Mouse (Mus musculus) embryo, embryonic 10 days (tissue): ENCODE measurements around the gene Foxj3.

Experiments
- DNase-seq: peaks from one replicate; pipeline ENCODE4 v3.0.0-alpha.2; 2015; ENCODE audit warnings: low spot score

Foxj3 gene

GRCm38 (mm10) chr4:119637176-119637845 is 100.5 kb downstream of the Foxj3 start, which contains the start of gene Guca2a:
TSS of gene Guca2a (plus strand) at chr4:119637704.
- no peak for DNase-seq

GRCm38 (mm10) chr4:119637946-119638345 is 101.1 kb downstream of the Foxj3 start:
- no peak for DNase-seq

- no peak for DNase-seq
Measured at GRCm38 (mm10) chr4:119638656-119639055, 101.9 kb downstream of the Foxj3 start.

- no peak for DNase-seq
Measured at GRCm38 (mm10) chr4:119642666-119643065, 105.9 kb downstream of the Foxj3 start.

GRCm38 (mm10) chr4:119657011-119657410 is 120.2 kb downstream of the Foxj3 start:
- DNase-seq: no peak

- DNase-seq: no peak
Measured at GRCm38 (mm10) chr4:119658246-119658645, 121.4 kb downstream of the Foxj3 start.

- DNase-seq: no peak
Measured at GRCm38 (mm10) chr4:119658731-119659130, 121.9 kb downstream of the Foxj3 start, which contains the start of gene Guca2b. TSS of gene Guca2b (minus strand) at chr4:119658954.

GRCm38 (mm10) chr4:119660007-119660406 is 123.2 kb downstream of the Foxj3 start:
- DNase-seq: no peak

GRCm38 (mm10) chr4:119662151-119662550 is 125.3 kb downstream of the Foxj3 start:
- DNase-seq: no peak

- no peak for DNase-seq
Measured at GRCm38 (mm10) chr4:119662976-119663375, 126.2 kb downstream of the Foxj3 start.

GRCm38 (mm10) chr4:119663409-119664095 is 126.7 kb downstream of the Foxj3 start:
- DNase-seq: no peak

- DNase-seq: no peak
Measured at GRCm38 (mm10) chr4:119665166-119665565, 128.4 kb downstream of the Foxj3 start.

GRCm38 (mm10) chr4:119666116-119666515 is 129.3 kb downstream of the Foxj3 start:
- DNase-seq: no peak

GRCm38 (mm10) chr4:119667454-119667853 is 130.7 kb downstream of the Foxj3 start:
- DNase-seq: peak; percentile 74

- no peak for DNase-seq
Measured at GRCm38 (mm10) chr4:119668185-119668584, 131.4 kb downstream of the Foxj3 start.

GRCm38 (mm10) chr4:119668596-119668995 is 131.8 kb downstream of the Foxj3 start:
- DNase-seq: no peak

GRCm38 (mm10) chr4:119669356-119670209 is 132.8 kb downstream of the Foxj3 start:
- no peak for DNase-seq

GRCm38 (mm10) chr4:119670210-119670555 is 133.4 kb downstream of the Foxj3 start:
- no peak for DNase-seq

GRCm38 (mm10) chr4:119670736-119671135 is 133.9 kb downstream of the Foxj3 start:
- DNase-seq: no peak

GRCm38 (mm10) chr4:119671164-119671563 is 134.4 kb downstream of the Foxj3 start:
- no peak for DNase-seq

GRCm38 (mm10) chr4:119672685-119673084 is 135.9 kb downstream of the Foxj3 start:
- no peak for DNase-seq
